Mouse (Mus musculus): ENCODE results near the gene Hsd11b1.
A peak's percentile ranks its signal among the peaks of the same experiment; 100 is the strongest.

Hsd11b1 gene

DNA sequence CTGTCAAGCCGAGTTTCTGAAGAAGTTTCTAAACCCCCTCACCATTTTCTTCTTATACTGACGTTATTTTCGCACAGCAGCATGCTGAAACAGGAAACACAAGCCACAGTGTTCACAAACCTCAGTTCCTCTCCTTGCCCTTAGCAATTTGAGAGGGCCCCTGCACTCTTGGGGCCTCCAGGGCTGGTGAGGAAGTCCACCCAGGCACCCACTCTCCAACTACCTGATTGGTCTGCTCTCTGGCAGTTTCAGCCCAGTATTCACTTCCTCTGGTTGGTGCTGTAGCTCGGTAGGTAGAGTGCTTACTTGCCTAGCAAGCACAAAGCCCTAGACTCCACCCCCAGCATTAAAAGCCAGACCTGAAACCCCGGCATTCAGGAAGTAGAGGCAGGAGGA, 62.5 kb downstream of the Hsd11b1 start, which contains the start of gene Traf3ip3:
Gene Traf3ip3, minus strand, starts transcription at position 321 of the 396 bp plus-strand sequence.
- no peak for DNase-seq (ENCODE audit: low read depth, low spot score)

DNA sequence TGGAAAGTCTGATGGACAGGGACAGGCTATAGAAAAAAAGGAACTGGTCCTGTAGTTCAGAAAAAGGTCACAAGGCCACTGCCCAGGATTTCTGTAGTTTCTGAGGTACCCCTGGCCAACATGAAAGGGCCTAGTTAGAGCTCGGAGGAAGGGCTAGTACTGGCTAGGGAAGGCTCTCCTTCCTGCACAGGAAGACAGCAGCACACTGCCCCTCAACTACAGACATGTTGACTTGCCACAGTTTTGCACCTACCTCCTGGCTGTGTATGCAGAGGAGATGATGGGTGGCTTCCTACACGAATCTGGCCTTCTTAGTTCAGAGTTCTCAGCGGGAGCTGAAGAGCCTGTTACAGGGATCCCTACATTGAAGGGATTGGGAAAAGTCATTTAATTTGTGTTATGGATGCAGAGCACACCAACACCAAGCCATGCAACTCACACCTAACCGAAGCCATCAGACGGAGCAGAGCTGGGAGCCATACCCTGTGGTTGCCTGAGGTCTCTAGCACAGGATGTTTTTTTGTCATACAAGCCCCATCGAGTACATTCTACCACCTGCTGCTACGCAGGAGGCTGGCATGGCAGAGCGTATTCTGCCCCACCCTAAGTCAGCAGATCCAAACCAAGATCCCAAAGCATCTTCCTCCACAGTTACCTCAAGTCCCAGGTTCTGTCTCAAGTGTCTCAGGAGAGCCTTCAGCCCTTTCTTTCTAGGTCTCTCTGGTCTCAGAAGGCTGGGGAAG, 63.1 kb downstream of the Hsd11b1 start:
- no peak for DNase-seq (ENCODE audit: low read depth, low spot score)

DNA sequence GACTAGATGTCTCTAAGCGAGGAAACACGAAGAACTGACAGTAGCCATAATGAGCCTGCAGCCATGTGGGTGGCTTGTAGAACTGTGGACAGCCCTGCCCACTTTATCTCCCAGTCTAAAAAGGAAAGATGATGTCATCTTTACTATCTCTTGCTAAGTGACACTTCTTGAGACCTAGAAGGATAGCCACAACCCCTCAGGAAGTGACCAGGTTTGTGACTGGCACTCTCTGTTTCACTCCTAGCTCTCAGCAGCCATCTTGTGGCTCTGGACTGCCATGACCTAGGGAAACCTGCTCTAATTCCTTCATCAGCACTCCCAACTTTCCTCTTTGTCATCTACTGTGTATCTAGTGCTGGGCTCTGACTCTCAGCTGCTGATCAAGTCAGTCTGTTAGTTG, 65.6 kb downstream of the Hsd11b1 start:
- DNase-seq (ENCODE audit: low read depth, low spot score), result no peak

DNA sequence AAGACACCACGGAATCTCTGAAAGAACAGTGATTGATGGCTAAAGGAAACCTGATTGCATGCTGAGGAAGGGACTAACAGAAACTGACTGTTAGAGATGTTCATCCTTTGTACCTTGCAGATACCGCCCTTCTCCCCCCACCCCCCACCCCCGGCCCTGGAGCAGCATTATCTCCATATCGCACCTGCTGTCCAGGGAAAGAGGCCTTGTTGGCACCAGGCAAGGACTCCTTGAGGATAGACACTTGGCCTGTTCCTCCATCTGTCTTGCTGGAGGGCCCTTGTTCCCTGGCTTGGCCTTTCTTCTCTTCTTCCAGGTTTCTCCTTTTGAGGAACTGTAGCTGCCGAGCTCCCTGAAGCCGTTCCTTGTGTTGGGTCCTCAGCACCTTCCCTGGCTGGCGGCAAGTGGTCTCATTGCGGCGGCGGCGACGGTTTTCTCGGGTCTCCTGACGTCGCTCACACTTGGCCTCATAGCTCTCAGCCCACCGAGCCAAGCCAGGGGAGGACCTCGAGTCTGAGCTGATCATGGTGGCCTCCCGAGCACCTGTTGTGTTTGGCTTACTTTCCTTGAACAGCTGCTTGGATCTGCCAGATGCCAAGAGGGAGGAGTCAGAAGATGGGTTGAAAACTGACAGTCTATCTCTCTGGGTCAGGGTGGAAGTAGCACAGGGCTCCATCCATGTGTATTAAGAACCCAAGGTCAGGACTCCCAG, 66.2 kb downstream of the Hsd11b1 start:
- DNase-seq (ENCODE audit: low read depth, low spot score), result no peak

DNA sequence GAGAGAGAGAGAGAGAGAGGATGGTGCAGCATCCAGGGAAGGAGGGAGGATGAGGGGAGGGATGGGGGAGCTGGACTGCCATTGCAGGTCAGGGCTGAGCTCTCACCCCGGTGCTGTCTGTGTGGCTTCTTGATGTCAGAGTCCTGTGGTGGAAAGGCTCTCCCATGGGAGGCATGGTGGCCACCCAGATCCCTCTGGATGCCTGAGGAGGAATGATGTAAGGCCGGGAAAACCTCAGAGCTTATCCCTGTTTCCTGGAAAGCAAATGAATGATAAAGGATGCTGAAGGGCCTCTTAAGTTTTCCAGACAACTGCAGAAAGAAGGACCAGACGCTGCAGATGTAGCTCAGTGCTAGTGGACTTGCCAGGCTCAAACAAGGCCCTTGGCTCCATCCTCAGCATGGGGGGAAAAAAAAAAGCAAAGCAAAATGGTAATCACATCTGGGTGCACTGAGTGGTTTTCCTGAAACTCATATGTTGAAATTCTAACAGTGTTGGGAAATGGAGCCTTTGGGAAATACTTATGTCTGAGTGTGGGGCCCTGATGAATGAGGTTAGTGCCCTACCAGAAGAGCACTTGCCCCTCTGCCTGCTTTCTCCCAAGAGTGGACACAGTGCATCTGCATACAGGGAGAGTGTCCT, 68.6 kb downstream of the Hsd11b1 start:
- DNase-seq (ENCODE audit: low read depth, low spot score), result no peak

DNA sequence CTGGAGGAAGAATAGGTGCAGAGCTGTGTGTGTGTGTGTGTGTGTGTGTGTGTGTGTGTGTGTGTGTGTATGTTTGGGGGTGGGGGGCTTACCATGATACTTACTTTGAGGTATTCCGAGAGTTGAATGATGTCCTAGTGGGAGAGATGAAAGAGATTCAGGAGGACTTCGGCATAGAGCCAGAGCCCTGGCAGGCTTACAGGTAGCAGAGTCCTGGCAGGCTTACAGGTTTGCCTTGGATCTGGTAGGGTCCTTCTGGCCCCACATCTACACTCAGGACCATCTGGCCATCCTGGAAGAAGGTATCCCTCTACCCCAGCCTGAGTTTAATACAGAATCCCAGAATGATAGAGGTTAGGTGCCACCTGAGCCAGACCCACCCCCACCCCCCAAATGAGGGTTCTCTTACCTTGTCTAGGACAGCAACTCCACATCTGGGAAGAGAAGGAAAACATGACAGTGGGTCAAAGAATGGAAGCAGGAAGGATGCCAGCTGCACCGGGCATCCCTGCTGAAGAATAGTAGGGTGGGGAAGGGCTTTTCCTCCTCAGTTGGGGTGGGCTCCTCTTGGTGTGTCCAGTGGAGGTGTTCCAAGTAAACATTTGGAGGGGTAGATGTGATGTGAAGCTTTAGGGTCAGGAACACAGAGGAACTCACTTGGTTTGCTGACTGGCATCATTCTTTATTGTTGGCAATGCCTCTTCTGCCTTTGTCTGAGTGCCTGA, 69.3 kb downstream of the Hsd11b1 start:
- no peak for DNase-seq (ENCODE audit: low read depth, low spot score)

DNA sequence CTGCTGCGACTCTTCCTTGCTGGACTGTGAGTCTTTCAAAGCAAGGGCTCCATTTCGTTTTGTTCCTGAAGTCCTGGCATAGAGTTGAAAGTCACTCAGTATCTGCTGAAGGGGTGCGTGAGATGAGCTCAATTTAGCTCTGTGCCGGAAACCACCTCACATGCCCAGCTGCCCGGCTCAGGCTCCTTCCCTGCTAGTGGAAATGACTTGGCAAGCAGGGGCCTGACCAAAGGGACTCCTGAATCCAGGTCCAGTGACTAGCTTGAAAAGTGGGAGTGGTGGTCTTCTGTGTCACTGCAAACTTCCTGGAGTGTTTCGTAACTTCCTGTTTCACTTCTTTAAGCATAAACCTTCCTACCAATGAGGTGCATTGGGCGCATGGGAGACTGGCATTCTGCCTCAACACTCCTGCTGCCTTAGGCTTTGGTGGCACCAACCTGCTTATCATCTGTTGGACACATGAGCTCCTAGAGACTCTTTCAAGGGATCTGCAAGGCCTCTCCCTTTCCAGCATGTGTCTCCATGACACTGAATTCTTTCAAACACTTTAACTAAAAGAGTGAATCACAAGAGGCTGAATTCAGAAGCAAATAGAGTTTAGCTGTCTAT, 72.1 kb downstream of the Hsd11b1 start:
- no peak for DNase-seq (ENCODE audit: low read depth, low spot score)

DNA sequence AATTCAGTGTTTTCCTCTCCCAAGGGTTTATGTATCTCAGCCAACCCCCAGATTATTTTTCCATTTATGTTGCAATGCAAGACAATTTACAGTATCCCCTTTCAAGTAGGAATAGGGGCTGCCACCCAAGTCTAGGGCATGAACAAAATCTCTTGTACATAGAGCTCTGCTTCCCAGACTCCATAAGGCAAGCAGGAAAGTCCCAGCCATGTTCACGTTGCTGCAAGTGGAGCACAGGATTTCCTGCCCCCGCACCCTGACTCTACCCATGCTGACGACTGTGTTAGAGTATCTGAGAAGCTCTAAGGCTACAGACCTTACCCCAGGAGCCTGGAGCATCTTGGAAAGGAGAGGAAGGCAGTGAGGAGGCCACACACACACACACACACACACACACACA, 74.1 kb downstream of the Hsd11b1 start:
- no peak for DNase-seq (ENCODE audit: low read depth, low spot score)

DNA sequence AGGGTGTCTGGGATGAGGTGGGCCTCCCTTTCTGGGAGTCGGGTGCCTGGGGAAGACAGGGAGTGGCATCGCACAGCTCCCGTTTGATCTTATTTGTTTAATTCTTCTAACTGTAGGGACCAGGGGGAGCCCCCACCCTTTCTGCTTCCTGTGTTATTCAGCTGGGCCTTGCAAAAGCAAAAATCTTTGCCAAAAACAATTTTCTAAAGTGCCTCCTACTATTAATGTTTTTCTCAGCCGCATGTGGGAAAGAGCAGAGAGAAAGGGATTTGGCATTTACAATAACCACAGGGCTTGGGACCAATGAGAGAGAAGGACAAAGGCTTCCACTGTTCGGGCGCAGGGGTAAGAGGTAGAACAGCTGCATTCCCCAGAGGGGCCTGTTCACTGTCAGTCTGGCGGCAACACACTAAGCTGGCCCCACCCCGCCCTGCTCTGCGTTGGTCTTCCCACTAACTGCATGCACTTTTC, 74.7 kb downstream of the Hsd11b1 start:
- peak; percentile 16 for DNase-seq (ENCODE audit: low read depth, low spot score)

DNA sequence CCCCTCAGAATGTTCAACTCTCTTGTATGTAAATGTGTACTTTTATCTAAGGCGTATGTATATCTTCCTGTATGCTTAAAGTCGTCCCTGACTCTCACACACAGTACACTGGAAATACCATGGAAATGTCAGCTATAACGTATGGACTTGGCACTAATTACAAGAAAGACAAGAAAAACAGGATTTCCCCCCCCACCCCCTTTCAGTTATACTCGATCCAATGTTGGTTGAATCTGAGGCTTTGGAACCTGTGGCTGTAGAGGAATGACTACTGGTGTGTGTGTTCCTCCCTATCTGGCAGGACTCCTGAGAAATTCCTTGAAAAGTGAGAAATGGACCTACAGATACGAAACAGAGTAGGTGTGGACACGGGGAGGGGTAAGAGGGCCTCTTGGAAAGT, 75.6 kb downstream of the Hsd11b1 start:
- DNase-seq (ENCODE audit: low read depth, low spot score), result no peak

DNA sequence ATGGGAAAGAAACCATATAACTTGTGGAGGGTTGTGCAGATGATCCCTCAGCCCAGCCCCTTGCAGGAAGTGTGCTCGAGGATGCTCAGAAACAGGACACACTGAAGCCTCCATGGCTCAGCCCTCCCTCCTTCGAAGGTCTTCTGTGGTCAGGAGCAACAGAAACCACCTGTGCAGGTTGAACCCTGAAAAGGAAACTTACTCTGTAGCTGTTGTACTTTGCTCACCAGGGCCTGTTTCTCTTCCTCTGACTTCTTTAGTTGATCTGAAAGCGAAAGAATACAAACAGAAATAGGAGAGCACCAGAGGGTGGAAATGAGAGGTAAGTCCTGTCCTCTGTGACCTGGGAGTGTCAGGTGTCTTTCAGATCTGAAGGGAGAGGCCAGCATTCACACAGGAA, 82.8 kb downstream of the Hsd11b1 start:
- no peak for DNase-seq (ENCODE audit: low read depth, low spot score)

DNA sequence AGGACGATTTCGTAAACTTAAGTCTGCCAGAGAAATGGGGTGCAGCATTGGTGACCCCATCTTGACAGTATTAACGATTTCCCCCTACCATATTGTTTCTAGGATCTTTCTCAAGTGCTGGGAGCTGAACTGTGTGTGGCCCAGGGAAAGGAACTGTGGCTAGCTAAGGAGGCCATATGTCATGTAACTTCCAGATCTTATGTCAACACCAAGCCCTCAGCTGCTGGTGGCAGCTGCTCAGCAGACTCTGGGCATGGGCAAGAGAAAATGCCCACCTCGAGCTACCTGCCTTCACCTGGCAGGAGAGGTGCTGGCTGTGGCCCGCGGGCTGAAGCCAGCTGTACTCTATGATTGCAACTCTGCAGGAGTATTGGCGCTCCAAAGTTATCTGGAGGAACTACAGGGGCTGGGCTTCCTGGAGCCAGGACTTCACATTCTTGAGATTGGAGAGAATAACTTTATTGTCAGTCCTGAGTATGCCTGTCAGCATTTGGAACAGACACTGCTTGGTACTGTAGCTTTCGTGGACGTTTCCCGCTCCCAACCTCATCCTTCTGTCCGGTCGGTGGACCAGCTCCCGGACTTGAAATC, 89.6 kb downstream of the Hsd11b1 start:
- no peak for DNase-seq (ENCODE audit: low read depth, low spot score)

DNA sequence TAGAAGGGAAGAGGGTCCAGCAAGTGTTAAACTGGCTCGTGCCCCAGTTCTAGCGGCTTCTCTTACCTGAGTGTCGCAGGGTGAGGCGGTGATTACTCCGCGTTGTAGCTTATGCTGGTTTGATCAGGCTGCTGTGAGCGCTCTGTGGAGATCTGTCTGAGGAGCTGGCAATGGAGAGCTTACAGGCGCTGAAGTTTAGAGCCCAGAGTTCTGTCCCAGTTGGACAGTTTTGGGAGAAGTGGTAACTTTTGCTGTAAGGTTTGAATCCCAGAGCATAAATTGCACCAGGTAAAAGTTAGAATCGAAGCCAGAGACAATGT, 90.1 kb downstream of the Hsd11b1 start:
- no peak for DNase-seq (ENCODE audit: low read depth, low spot score)

DNA sequence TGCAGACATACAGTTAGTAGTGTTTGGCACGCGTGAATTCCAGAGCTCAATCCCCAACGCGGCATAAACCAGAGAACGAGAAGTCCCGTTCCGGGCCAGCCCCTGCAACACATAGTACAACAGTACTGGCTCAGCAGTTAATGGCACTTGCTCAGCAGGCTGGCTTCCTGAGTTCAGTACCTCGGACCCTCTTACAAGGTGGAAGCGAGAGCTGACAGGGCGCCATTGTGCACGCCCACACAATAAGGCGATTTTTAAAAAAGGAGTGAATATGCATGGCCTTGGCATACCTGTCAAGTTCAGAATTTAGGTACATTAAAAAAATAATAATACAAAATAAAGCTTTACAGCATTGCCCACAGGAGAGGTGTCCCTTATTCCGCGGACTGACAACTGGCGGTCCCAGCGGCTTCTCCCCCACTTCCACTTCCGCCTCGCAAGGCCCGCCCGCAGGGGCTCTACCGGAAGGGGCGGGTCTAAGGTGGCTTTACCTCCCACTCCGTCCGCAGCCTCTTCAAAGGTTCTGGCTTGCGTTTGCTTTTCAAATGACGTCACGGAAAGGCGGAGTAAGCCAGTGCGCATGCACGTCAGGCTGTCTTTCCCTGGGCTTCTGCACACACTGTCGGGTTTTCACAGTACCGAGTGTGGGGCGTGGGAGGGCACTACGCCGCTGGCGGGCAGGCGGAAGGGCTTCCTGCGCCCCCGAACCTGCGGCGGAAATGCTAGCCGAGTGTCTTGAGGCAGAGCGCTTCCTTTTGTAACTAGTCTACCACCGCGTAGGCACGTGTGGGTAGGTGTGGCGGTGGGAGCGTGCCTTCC, 90.7 kb downstream of the Hsd11b1 start:
- DNase-seq (ENCODE audit: low read depth, low spot score), result peak; percentile 99
